Mouse (Mus musculus): ENCODE data around the gene Ankrd63. TPM values are rescaled to one million over a fixed set of nuclear protein-coding genes. Genes with fewer than 3 reads are reported as not detected.

Gene Ankrd63
- polyA plus RNA-seq, 1 experiment = 1.4 TPM

GRCm38 (mm10) chr2:118667181-118667580 is 36.6 kb downstream of the Ankrd63 start:
- Histone ChIP-seq H3K4me1 (ENCODE audit: control insufficient read depth, insufficient read depth, insufficient read length, low read length) (peaks cover 37% of the 10 kb centered on the region), H3K27ac (ENCODE audit: insufficient read depth, low read depth, low read length) (no peak overlapping the region), H3K36me3 (ENCODE audit: control insufficient read depth, insufficient read depth, low read length) (no peaks in the 10 kb centered on the region), H3K4me3 (ENCODE audit: low read depth, low read length) (no peak overlapping the region), H3K27me3 (ENCODE audit: control insufficient read depth, insufficient read depth, low read length) (no peaks in the 10 kb centered on the region)
- no peak for TF ChIP-seq POLR2A (IDR thresholded peaks at IDR 0.05; ENCODE audit: low read depth, low read length)
- no peak for TF ChIP-seq CTCF (IDR thresholded peaks at IDR 0.05; ENCODE audit: extremely low read depth, insufficient read length, insufficient replicate concordance, low read depth, low read length)
- WGBS = 38% methylated on average over 5 of the region's 5 CpGs

- TF ChIP-seq POLR2A (IDR thresholded peaks at IDR 0.05; ENCODE audit: low read depth, low read length) = no peak
- no peak for TF ChIP-seq CTCF (IDR thresholded peaks at IDR 0.05; ENCODE audit: extremely low read depth, insufficient read length, insufficient replicate concordance, low read depth, low read length)
- Histone ChIP-seq H3K4me3 (ENCODE audit: low read depth, low read length) (no peak overlapping the region), H3K4me1 (ENCODE audit: control insufficient read depth, insufficient read depth, insufficient read length, low read length) (peaks cover 25% of the 10 kb centered on the region), H3K27me3 (ENCODE audit: control insufficient read depth, insufficient read depth, low read length) (no peaks in the 10 kb centered on the region), H3K27ac (ENCODE audit: insufficient read depth, low read depth, low read length) (no peak overlapping the region), H3K36me3 (ENCODE audit: control insufficient read depth, insufficient read depth, low read length) (no peaks in the 10 kb centered on the region)
- 91% methylated on average over 4 of the region's 4 CpGs for WGBS
Observed at GRCm38 (mm10) chr2:118665616-118666015, 38.1 kb downstream of the Ankrd63 start.

DNA sequence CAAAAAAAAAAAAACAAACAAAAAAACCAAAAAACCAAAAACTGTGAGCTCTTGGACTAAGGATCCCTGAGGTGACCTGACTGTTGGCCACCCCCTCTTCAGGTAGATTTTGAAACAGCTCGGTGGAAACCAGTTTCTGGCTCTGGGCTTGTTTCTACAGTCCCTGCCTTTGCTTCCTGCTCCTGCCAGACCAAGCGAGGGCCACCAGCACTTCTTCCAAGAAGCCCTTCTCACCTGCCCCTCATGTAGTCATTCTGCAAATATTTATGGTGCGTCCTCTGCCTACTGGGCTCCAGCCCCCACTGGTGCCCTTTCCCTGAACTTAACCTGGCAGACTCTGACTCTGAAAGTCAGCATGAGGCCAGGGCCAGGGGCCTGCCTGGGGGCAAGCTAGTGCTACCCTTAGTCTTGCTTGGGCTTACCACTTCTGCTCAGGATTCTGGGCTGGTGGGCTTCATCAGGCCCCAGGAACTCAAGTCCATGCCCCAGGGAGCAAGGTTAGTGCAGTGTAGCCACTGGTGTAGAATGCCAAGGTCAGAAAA is 38.7 kb downstream of the Ankrd63 start:
- Histone ChIP-seq H3K4me3 (ENCODE audit: low read depth, low read length) (no peak overlapping the region), H3K27ac (ENCODE audit: insufficient read depth, low read depth, low read length) (no peak overlapping the region), H3K4me1 (ENCODE audit: control insufficient read depth, insufficient read depth, insufficient read length, low read length) (peaks cover 26% of the 10 kb centered on the region), H3K27me3 (ENCODE audit: control insufficient read depth, insufficient read depth, low read length) (no peaks in the 10 kb centered on the region), H3K36me3 (ENCODE audit: control insufficient read depth, insufficient read depth, low read length) (no peaks in the 10 kb centered on the region)
- 78% methylated on average over 3 of the region's 3 CpGs for WGBS
- TF ChIP-seq POLR2A (IDR thresholded peaks at IDR 0.05; ENCODE audit: low read depth, low read length) (no peak), CTCF (IDR thresholded peaks at IDR 0.05; ENCODE audit: extremely low read depth, insufficient read length, insufficient replicate concordance, low read depth, low read length) (no peak)

DNA sequence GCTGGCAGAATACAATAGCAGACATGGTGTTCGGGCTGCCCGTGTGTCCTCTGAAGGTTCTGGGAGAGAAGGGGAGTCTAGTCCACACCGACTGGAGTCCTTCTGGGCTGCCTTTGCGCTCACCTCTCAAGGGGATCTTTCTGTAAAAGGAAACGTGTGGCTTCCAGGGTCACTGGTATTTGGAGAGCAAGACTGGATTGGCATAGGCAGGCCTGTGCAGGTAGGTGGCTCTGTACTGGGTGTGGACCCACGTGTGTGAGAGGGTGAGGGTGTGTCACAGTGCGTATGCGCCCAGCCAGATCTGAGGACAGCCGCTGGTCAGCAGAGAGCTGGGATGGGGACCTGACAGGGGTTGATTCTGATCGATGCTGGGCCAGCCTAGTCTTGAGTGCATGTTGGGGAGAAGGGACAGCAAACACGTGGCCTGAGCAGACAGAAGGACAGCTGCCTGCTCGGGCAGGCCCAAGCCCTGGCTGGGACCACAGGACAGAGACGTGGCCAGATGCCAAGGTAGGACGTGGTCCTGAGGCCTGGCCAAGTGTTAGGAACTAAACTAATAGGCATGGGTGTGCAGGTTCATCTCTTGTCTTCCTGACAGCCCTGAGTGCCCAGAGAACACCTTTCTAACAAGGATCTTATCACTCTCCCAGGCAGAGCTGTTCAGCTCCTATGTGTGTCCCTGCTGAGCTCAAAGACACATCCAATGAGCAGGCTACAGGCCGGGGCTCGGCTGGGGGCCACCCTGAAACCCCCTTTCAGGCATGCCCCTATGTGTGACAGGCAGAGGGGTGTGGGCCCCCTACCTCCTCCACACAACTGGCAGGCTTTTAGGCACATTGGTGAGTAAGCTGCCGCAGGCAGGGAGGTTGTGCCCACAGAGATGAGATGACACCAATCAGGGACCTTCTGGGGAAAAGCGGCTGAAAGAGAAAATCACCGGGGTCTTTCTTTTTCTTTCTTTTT is 39.7 kb downstream of the Ankrd63 start:
- peak overlapping the region; percentile 50 for H3K4me3 ChIP-seq (ENCODE audit: low read depth, low read length)
- H3K4me1 ChIP-seq (ENCODE audit: control insufficient read depth, insufficient read depth, insufficient read length, low read length) = peaks cover 34% of the 10 kb centered on the region
- H3K27me3 ChIP-seq (ENCODE audit: control insufficient read depth, insufficient read depth, low read length) = no peaks in the 10 kb centered on the region
- TF ChIP-seq POLR2A (IDR thresholded peaks at IDR 0.05; ENCODE audit: low read depth, low read length) (no peak), CTCF (IDR thresholded peaks at IDR 0.05; ENCODE audit: extremely low read depth, insufficient read length, insufficient replicate concordance, low read depth, low read length) (no peak)
- H3K36me3 ChIP-seq (ENCODE audit: control insufficient read depth, insufficient read depth, low read length) = no peaks in the 10 kb centered on the region
- whole genome bisulfite sequencing = 48% methylated on average over 19 of the region's 19 CpGs
- H3K27ac ChIP-seq (ENCODE audit: insufficient read depth, low read depth, low read length) = no peak overlapping the region

GRCm38 (mm10) chr2:118662902-118663803 is 40.6 kb downstream of the Ankrd63 start, which contains the start of gene Pak6:
Gene Pak6, plus strand, starts transcription at chr2:118663303.
- peaks cover 41% of the 10 kb centered on the region for H3K4me1 ChIP-seq (ENCODE audit: control insufficient read depth, insufficient read depth, insufficient read length, low read length)
- no peaks in the 10 kb centered on the region for H3K27me3 ChIP-seq (ENCODE audit: control insufficient read depth, insufficient read depth, low read length)
- TF ChIP-seq POLR2A (IDR thresholded peaks at IDR 0.05; ENCODE audit: low read depth, low read length) (no peak), CTCF (IDR thresholded peaks at IDR 0.05; ENCODE audit: extremely low read depth, insufficient read length, insufficient replicate concordance, low read depth, low read length) (no peak)
- H3K4me3 ChIP-seq (ENCODE audit: low read depth, low read length) = peak within 1 kb of the TSS; percentile 50
- WGBS = 4% methylated on average over 37 of the region's 37 CpGs
- H3K27ac ChIP-seq (ENCODE audit: insufficient read depth, low read depth, low read length) = peak within 1 kb of the TSS; percentile 1; the same call in 1 of the 2 replicates
- H3K36me3 ChIP-seq (ENCODE audit: control insufficient read depth, insufficient read depth, low read length) = no peaks in the 10 kb centered on the region

- peak overlapping the region; percentile 1; the same call in 1 of the 2 replicates for H3K27ac ChIP-seq (ENCODE audit: insufficient read depth, low read depth, low read length)
- H3K36me3 ChIP-seq (ENCODE audit: control insufficient read depth, insufficient read depth, low read length) = no peaks in the 10 kb centered on the region
- H3K4me1 ChIP-seq (ENCODE audit: control insufficient read depth, insufficient read depth, insufficient read length, low read length) = peaks cover 49% of the 10 kb centered on the region
- no peaks in the 10 kb centered on the region for H3K27me3 ChIP-seq (ENCODE audit: control insufficient read depth, insufficient read depth, low read length)
- TF ChIP-seq CTCF (IDR thresholded peaks at IDR 0.05; ENCODE audit: extremely low read depth, insufficient read length, insufficient replicate concordance, low read depth, low read length) = no peak
- H3K4me3 ChIP-seq (ENCODE audit: low read depth, low read length) = no peak overlapping the region
- WGBS = 25% methylated on average over 9 of the region's 9 CpGs
Observed at GRCm38 (mm10) chr2:118661891-118662290, 41.9 kb downstream of the Ankrd63 start.
